Mouse (Mus musculus): ENCODE measurements around the gene Slc26a8. TPM values are rescaled to one million over a fixed set of nuclear protein-coding genes. Genes with fewer than 3 reads are reported as not detected.
A peak's percentile ranks its signal among the peaks of the same experiment; 100 is the strongest.
"Not testable (repeated sequence)": the region's sequence is repeated elsewhere in the genome, so short reads cannot be mapped to it uniquely, and the experiment has no call there.

Slc26a8 gene
- polyA plus RNA-seq (2012; fragmentation: generic; extraction: Trizol) = not detected

- H3K4me3 ChIP-seq = peak within 1 kb of the TSS; percentile 60
- no peaks in the 10 kb centered on the region for H3K27me3 ChIP-seq (ENCODE audit: control insufficient read depth, insufficient read depth, insufficient read length)
- H3K36me3 ChIP-seq (ENCODE audit: control insufficient read depth, insufficient read depth) = no peaks in the 10 kb centered on the region
- H3ac ChIP-seq (ENCODE audit: control insufficient read depth, insufficient read length) = peak within 1 kb of the TSS; percentile 65
- peaks cover 30% of the 10 kb centered on the region for H3K79me2 ChIP-seq (ENCODE audit: control insufficient read depth, insufficient read depth)
- no peak for TF ChIP-seq MYOD1 (IDR thresholded peaks at IDR 0.05; ENCODE audit: control insufficient read depth in 1 of 3, insufficient read length in 2 of 3, low read depth in 2 of 3)
- TF ChIP-seq POLR2A (IDR thresholded peaks at IDR 0.05; ENCODE audit: insufficient read length, low read depth) = no peak
- TF ChIP-seq TCF3 (IDR thresholded peaks at IDR 0.05; ENCODE audit: insufficient read length, low read depth) = no peak
- TF ChIP-seq E2F4 (IDR thresholded peaks at IDR 0.05; ENCODE audit: insufficient read depth) = no peak
- H3K4me2 ChIP-seq (ENCODE audit: low read depth) = peak within 1 kb of the TSS; percentile 96
These were observed at the start of gene Slc26a8 for GRCm38 (mm10) chr17:28689586-28690283. Slc26a8 (minus strand) TSS chr17:28690233.

- Histone ChIP-seq H3K27me3 (ENCODE audit: control insufficient read depth, insufficient read depth, insufficient read length) (no peaks in the 10 kb centered on the region), H3ac (ENCODE audit: control insufficient read depth, insufficient read length) (no peak overlapping the region), H3K4me3 (no peak overlapping the region), H3K4me2 (ENCODE audit: low read depth) (no peak overlapping the region), H3K79me2 (ENCODE audit: control insufficient read depth, insufficient read depth) (no peaks in the 10 kb centered on the region), H3K36me3 (ENCODE audit: control insufficient read depth, insufficient read depth) (peaks cover 9% of the 10 kb centered on the region)
- TF ChIP-seq USF1 (IDR thresholded peaks at IDR 0.05; ENCODE audit: low read depth) (no peak), TCF12 (IDR thresholded peaks at IDR 0.05; ENCODE audit: insufficient read depth, poor library complexity, severe bottlenecking) (no peak), E2F4 (IDR thresholded peaks at IDR 0.05; ENCODE audit: insufficient read depth) (no peak), MYOG (IDR thresholded peaks at IDR 0.05; ENCODE audit: control insufficient read depth in 1 of 3, insufficient read depth in 1 of 3, insufficient read length in 2 of 3, low read depth in 2 of 3) (no peak), MYOD1 (IDR thresholded peaks at IDR 0.05; ENCODE audit: control insufficient read depth in 1 of 3, insufficient read length in 2 of 3, low read depth in 2 of 3) (no peak)
These were observed 49.2 kb upstream of the Slc26a8 start for GRCm38 (mm10) chr17:28739244-28739643.

GRCm38 (mm10) chr17:28737973-28738372, 47.9 kb upstream of the Slc26a8 start:
- Histone ChIP-seq H3K4me2 (ENCODE audit: low read depth) (no peak overlapping the region), H3K36me3 (ENCODE audit: control insufficient read depth, insufficient read depth) (peaks cover 9% of the 10 kb centered on the region), H3ac (ENCODE audit: control insufficient read depth, insufficient read length) (no peak overlapping the region)

GRCm38 (mm10) chr17:28736486-28736885, 46.5 kb upstream of the Slc26a8 start:
- Histone ChIP-seq H3K4me3 (no peak overlapping the region), H3ac (ENCODE audit: control insufficient read depth, insufficient read length) (no peak overlapping the region), H3K79me2 (ENCODE audit: control insufficient read depth, insufficient read depth) (no peaks in the 10 kb centered on the region), H3K36me3 (ENCODE audit: control insufficient read depth, insufficient read depth) (peaks cover 15% of the 10 kb centered on the region), H3K27me3 (ENCODE audit: control insufficient read depth, insufficient read depth, insufficient read length) (no peaks in the 10 kb centered on the region), H3K4me2 (ENCODE audit: low read depth) (no peak overlapping the region)
- TF ChIP-seq TCF3 (IDR thresholded peaks at IDR 0.05; ENCODE audit: insufficient read length, low read depth) (no peak), SRF (IDR thresholded peaks at IDR 0.05; ENCODE audit: control insufficient read depth, insufficient read length, low read depth) (no peak), USF1 (IDR thresholded peaks at IDR 0.05; ENCODE audit: low read depth) (no peak), CEBPB (IDR thresholded peaks at IDR 0.05; ENCODE audit: insufficient read depth, poor library complexity, severe bottlenecking) (no peak), TCF12 (IDR thresholded peaks at IDR 0.05; ENCODE audit: insufficient read depth, poor library complexity, severe bottlenecking) (no peak)

More at GRCm38 (mm10) chr17:28737973-28738372, 47.9 kb upstream of the Slc26a8 start:
- no peak for TF ChIP-seq POLR2AphosphoS2 (IDR thresholded peaks at IDR 0.05; ENCODE audit: insufficient read length, low read depth)
- TF ChIP-seq MYOG (IDR thresholded peaks at IDR 0.05; ENCODE audit: control insufficient read depth in 1 of 3, insufficient read depth in 1 of 3, insufficient read length in 2 of 3, low read depth in 2 of 3) = no peak
- TF ChIP-seq SRF (IDR thresholded peaks at IDR 0.05; ENCODE audit: control insufficient read depth, insufficient read length, low read depth) = no peak
- no peak for TF ChIP-seq REST (IDR thresholded peaks at IDR 0.05; ENCODE audit: insufficient read depth, insufficient read length)
- TF ChIP-seq MYOD1 (IDR thresholded peaks at IDR 0.05; ENCODE audit: control insufficient read depth in 1 of 3, insufficient read length in 2 of 3, low read depth in 2 of 3) = no peak
- no peak for TF ChIP-seq TCF3 (IDR thresholded peaks at IDR 0.05; ENCODE audit: insufficient read length, low read depth)
- TF ChIP-seq E2F4 (IDR thresholded peaks at IDR 0.05; ENCODE audit: insufficient read depth) = no peak
- TF ChIP-seq USF1 (IDR thresholded peaks at IDR 0.05; ENCODE audit: low read depth) = no peak
- no peak for TF ChIP-seq MAX (IDR thresholded peaks at IDR 0.05; ENCODE audit: low read depth)
- TF ChIP-seq POLR2A (IDR thresholded peaks at IDR 0.05; ENCODE audit: insufficient read length, low read depth) = no peak
- TF ChIP-seq TCF12 (IDR thresholded peaks at IDR 0.05; ENCODE audit: insufficient read depth, poor library complexity, severe bottlenecking) = no peak
- no peak for TF ChIP-seq CEBPB (IDR thresholded peaks at IDR 0.05; ENCODE audit: insufficient read depth, poor library complexity, severe bottlenecking)
- no peak overlapping the region for H3K4me3 ChIP-seq
- no peaks in the 10 kb centered on the region for H3K79me2 ChIP-seq (ENCODE audit: control insufficient read depth, insufficient read depth)
- H3K27me3 ChIP-seq (ENCODE audit: control insufficient read depth, insufficient read depth, insufficient read length) = no peaks in the 10 kb centered on the region

- H3K36me3 ChIP-seq (ENCODE audit: control insufficient read depth, insufficient read depth) = peaks cover 13% of the 10 kb centered on the region
- H3K79me2 ChIP-seq (ENCODE audit: control insufficient read depth, insufficient read depth) = no peaks in the 10 kb centered on the region
- H3ac ChIP-seq (ENCODE audit: control insufficient read depth, insufficient read length) = no peak overlapping the region
- TF ChIP-seq POLR2A (IDR thresholded peaks at IDR 0.05; ENCODE audit: insufficient read length, low read depth) (no peak), USF1 (IDR thresholded peaks at IDR 0.05; ENCODE audit: low read depth) (no peak), MAX (IDR thresholded peaks at IDR 0.05; ENCODE audit: low read depth) (no peak), REST (IDR thresholded peaks at IDR 0.05; ENCODE audit: insufficient read depth, insufficient read length) (no peak), CEBPB (IDR thresholded peaks at IDR 0.05; ENCODE audit: insufficient read depth, poor library complexity, severe bottlenecking) (no peak), MYOG (IDR thresholded peaks at IDR 0.05; ENCODE audit: control insufficient read depth in 1 of 3, insufficient read depth in 1 of 3, insufficient read length in 2 of 3, low read depth in 2 of 3) (no peak), TCF3 (IDR thresholded peaks at IDR 0.05; ENCODE audit: insufficient read length, low read depth) (no peak)
- no peak overlapping the region for H3K4me3 ChIP-seq
- H3K4me2 ChIP-seq (ENCODE audit: low read depth) = no peak overlapping the region
- no peaks in the 10 kb centered on the region for H3K27me3 ChIP-seq (ENCODE audit: control insufficient read depth, insufficient read depth, insufficient read length)
These were observed 45.5 kb upstream of the Slc26a8 start for GRCm38 (mm10) chr17:28735317-28736105.

GRCm38 (mm10) chr17:28727511-28727910, 37.5 kb upstream of the Slc26a8 start:
- not testable (repeated sequence) for H3K4me2 ChIP-seq (ENCODE audit: low read depth); H3K4me3 ChIP-seq; H3K27me3 ChIP-seq (ENCODE audit: control insufficient read depth, insufficient read depth, insufficient read length); H3K79me2 ChIP-seq (ENCODE audit: control insufficient read depth, insufficient read depth); H3ac ChIP-seq (ENCODE audit: control insufficient read depth, insufficient read length)
- peaks cover 30% of the 10 kb centered on the region for H3K36me3 ChIP-seq (ENCODE audit: control insufficient read depth, insufficient read depth)
